Mouse (Mus musculus): ENCODE measurements around the gene Igdcc4. TPM values are rescaled to one million over a fixed set of nuclear protein-coding genes. Genes with fewer than 3 reads are reported as not detected.

The Igdcc4 gene
- polyA plus RNA-seq, 1 experiment from 2014 or later: 8.9 TPM

GRCm38 (mm10) chr9:65175234-65175938 lies 74.1 kb downstream of the Igdcc4 start:
- DNase-seq (ENCODE audit: low spot score): peak; percentile 61
- 11% methylated on average over 5 of the region's 5 CpGs for WGBS
- ATAC-seq: no peak
- peaks cover 50% of the 10 kb centered on the region for H3K4me1 ChIP-seq (ENCODE audit: control insufficient read depth, insufficient read depth, low read length)
- H3K27me3 ChIP-seq (replicated peaks; ENCODE audit: control insufficient read depth, insufficient read depth, low read length): no peaks in the 10 kb centered on the region
- peak overlapping the region; percentile 96 for H3K27ac ChIP-seq (ENCODE audit: low read depth, low read length)
- peak overlapping the region; percentile 43 for H3K9ac ChIP-seq (ENCODE audit: low read length)
- H3K4me2 ChIP-seq (ENCODE audit: low read length): peak overlapping the region; percentile 25; the same call in 1 of the 2 replicates
- H3K9me3 ChIP-seq (replicated peaks; ENCODE audit: control insufficient read depth, low read length): no peaks in the 10 kb centered on the region
- 0 out of 2 replicates have a peak, but pooled peaks cover 3% of the 10 kb centered on the region for H3K36me3 ChIP-seq (ENCODE audit: control insufficient read depth, insufficient read depth, low read length)
- H3K4me3 ChIP-seq (ENCODE audit: low read depth, low read length): no peak overlapping the region

DNA sequence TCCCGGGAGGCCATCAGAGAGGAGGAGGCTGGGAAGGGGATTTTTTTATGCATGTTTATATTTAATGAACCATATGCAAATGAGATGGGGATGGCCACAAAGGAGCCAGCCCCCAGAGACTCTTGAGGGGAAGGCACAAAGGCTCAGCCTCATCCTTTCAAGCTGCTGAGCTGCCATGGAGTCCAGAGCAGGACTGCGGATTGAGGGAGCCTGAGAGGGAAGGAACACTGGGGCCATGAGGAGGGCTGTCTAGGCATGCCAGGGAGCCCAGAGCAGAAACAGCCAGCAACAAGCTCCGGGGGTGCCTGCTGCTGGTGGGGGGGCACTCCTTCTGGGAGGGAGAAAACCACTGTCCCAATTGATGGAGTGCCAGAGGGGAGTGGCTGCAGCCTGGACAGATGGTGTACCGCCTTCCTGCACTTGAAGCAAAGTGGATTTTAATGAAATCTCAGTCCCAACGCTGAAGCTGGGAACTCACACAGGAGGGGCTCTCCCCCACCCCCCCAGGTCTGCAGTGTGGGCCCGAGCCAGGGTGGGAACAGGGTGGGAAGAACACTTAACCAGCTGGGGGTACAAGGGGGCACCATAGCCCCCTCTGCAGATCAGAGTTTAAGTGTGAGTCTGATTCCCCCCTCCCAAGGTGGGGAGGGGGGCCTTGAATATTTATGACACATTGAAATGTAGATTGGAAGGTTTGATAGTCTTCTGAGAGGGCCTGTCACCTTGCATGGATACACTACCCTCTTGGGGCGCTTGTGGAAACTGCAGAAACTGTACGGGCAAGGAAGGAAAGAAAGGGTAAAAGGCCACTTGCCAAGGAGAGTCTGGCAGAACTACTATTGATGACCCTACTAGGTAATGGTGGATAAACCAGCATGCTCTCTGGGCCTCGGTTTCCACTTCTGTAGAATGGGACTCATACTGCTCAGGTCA lies 74.9 kb downstream of the Igdcc4 start:
- DNase-seq (ENCODE audit: low spot score) (peak; percentile 91), ATAC-seq (peak; percentile 74)
- H3K9ac ChIP-seq (ENCODE audit: low read length): peak overlapping the region; percentile 43; the same call in 1 of the 2 replicates
- WGBS: 10% methylated on average over 9 of the region's 9 CpGs
- H3K36me3 ChIP-seq (ENCODE audit: control insufficient read depth, insufficient read depth, low read length): peaks cover 7% of the 10 kb centered on the region
- H3K4me1 ChIP-seq (ENCODE audit: control insufficient read depth, insufficient read depth, low read length): peaks cover 56% of the 10 kb centered on the region
- peak overlapping the region; percentile 96 for H3K27ac ChIP-seq (ENCODE audit: low read depth, low read length)
- H3K4me3 ChIP-seq (ENCODE audit: low read depth, low read length): no peak overlapping the region
- H3K9me3 ChIP-seq (replicated peaks; ENCODE audit: control insufficient read depth, low read length): no peaks in the 10 kb centered on the region
- peak overlapping the region; percentile 25; the same call in 1 of the 2 replicates for H3K4me2 ChIP-seq (ENCODE audit: low read length)
- H3K27me3 ChIP-seq (replicated peaks; ENCODE audit: control insufficient read depth, insufficient read depth, low read length): no peaks in the 10 kb centered on the region

- peaks cover 56% of the 10 kb centered on the region for H3K4me1 ChIP-seq (ENCODE audit: control insufficient read depth, insufficient read depth, low read length)
Measured at GRCm38 (mm10) chr9:65177497-65177896, 76.2 kb downstream of the Igdcc4 start.

GRCm38 (mm10) chr9:65177912-65178311 lies 76.6 kb downstream of the Igdcc4 start:
- Histone ChIP-seq H3K4me1 (ENCODE audit: control insufficient read depth, insufficient read depth, low read length) (peaks cover 56% of the 10 kb centered on the region), H3K27me3 (replicated peaks; ENCODE audit: control insufficient read depth, insufficient read depth, low read length) (no peaks in the 10 kb centered on the region), H3K4me3 (ENCODE audit: low read depth, low read length) (no peak overlapping the region), H3K27ac (ENCODE audit: low read depth, low read length) (peak overlapping the region; percentile 89), H3K9ac (ENCODE audit: low read length) (0 out of 2 replicates have a peak overlapping the region, but pooled peaks have one; percentile 50), H3K9me3 (replicated peaks; ENCODE audit: control insufficient read depth, low read length) (no peaks in the 10 kb centered on the region), H3K4me2 (ENCODE audit: low read length) (no peak overlapping the region), H3K36me3 (ENCODE audit: control insufficient read depth, insufficient read depth, low read length) (peaks cover 24% of the 10 kb centered on the region)
- ATAC-seq: no peak
- WGBS: 50% methylated on average over 10 of the region's 10 CpGs
- DNase-seq (ENCODE audit: low spot score): no peak

More at GRCm38 (mm10) chr9:65177497-65177896, 76.2 kb downstream of the Igdcc4 start:
- Histone ChIP-seq H3K27me3 (replicated peaks; ENCODE audit: control insufficient read depth, insufficient read depth, low read length) (no peaks in the 10 kb centered on the region), H3K9me3 (replicated peaks; ENCODE audit: control insufficient read depth, low read length) (no peaks in the 10 kb centered on the region), H3K36me3 (ENCODE audit: control insufficient read depth, insufficient read depth, low read length) (peaks cover 20% of the 10 kb centered on the region), H3K4me2 (ENCODE audit: low read length) (no peak overlapping the region), H3K27ac (ENCODE audit: low read depth, low read length) (peak overlapping the region; percentile 96), H3K4me3 (ENCODE audit: low read depth, low read length) (no peak overlapping the region), H3K9ac (ENCODE audit: low read length) (0 out of 2 replicates have a peak overlapping the region, but pooled peaks have one; percentile 50)
- DNase-seq (ENCODE audit: low spot score) (no peak), ATAC-seq (no peak)
- 52% methylated on average over 3 of the region's 3 CpGs for WGBS

DNA sequence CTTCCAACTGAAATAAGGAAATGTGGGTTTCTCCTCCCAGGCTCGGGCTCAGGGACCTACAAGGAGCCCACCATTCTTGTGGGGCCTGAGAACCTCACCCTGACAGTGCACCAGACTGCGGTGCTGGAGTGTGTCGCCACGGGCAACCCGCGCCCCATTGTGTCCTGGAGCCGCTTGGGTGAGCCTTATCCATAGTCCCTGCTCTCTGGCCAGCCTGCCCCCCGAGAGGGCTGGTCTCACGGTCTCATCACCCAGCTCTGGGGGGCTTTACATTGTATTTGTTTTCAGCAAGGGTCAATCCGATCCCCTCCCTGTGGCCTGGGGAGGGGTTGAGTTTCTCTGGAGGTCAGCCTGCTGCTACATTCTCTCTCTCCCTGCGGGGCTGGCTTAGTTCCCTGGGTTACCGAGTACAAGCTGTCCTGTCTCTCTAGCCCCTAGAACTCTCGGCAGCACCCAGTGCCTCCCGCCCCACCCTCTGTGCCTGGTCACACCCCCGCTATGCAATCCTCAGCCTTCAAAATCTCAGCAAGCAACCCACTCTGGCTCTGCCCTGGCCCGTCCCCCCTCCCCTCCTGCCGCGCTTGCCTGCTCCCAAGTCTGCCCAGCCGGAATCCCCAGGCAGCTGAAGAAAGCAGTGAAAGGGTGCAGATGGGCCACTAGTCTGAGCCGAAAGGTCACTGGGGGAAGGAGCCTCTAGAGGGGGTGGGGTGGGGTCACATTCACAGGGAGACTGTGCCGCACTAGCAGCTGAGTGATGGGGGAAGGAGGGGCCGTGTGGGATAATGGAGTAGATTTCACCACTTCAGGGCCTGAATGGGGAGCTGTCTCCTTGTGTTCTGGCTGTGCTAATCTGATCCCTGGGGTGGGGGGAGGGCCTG lies 77.3 kb downstream of the Igdcc4 start:
- Histone ChIP-seq H3K27me3 (replicated peaks; ENCODE audit: control insufficient read depth, insufficient read depth, low read length) (no peaks in the 10 kb centered on the region), H3K27ac (ENCODE audit: low read depth, low read length) (peak overlapping the region; percentile 89), H3K4me1 (ENCODE audit: control insufficient read depth, insufficient read depth, low read length) (peaks cover 56% of the 10 kb centered on the region), H3K36me3 (ENCODE audit: control insufficient read depth, insufficient read depth, low read length) (peaks cover 30% of the 10 kb centered on the region), H3K9me3 (replicated peaks; ENCODE audit: control insufficient read depth, low read length) (no peaks in the 10 kb centered on the region), H3K4me2 (ENCODE audit: low read length) (peak overlapping the region; percentile 39), H3K9ac (ENCODE audit: low read length) (peak overlapping the region; percentile 50), H3K4me3 (ENCODE audit: low read depth, low read length) (no peak overlapping the region)
- peak; percentile 87 for DNase-seq (ENCODE audit: low spot score)
- WGBS: 5% methylated on average over 22 of the region's 22 CpGs
- peak; percentile 70 for ATAC-seq

GRCm38 (mm10) chr9:65179817-65180624 lies 78.7 kb downstream of the Igdcc4 start:
- DNase-seq (ENCODE audit: low spot score) (no peak), ATAC-seq (no peak)
- no peak overlapping the region for H3K4me3 ChIP-seq (ENCODE audit: low read depth, low read length)
- peak overlapping the region; percentile 12; the same call in 1 of the 2 replicates for H3K4me2 ChIP-seq (ENCODE audit: low read length)
- H3K4me1 ChIP-seq (ENCODE audit: control insufficient read depth, insufficient read depth, low read length): peaks cover 56% of the 10 kb centered on the region
- no peaks in the 10 kb centered on the region for H3K27me3 ChIP-seq (replicated peaks; ENCODE audit: control insufficient read depth, insufficient read depth, low read length)
- H3K27ac ChIP-seq (ENCODE audit: low read depth, low read length): peak overlapping the region; percentile 89; the same call in 1 of the 2 replicates
- no peaks in the 10 kb centered on the region for H3K9me3 ChIP-seq (replicated peaks; ENCODE audit: control insufficient read depth, low read length)
- peak overlapping the region; percentile 17; the same call in 1 of the 2 replicates for H3K9ac ChIP-seq (ENCODE audit: low read length)
- peaks cover 41% of the 10 kb centered on the region for H3K36me3 ChIP-seq (ENCODE audit: control insufficient read depth, insufficient read depth, low read length)
- WGBS: 33% methylated on average over 17 of the region's 17 CpGs

All from forebrain, embryonic 14.5 days (tissue).